Mouse (Mus musculus): ENCODE data around the gene Ptprf. TPM values are rescaled to one million over a fixed set of nuclear protein-coding genes. Genes with fewer than 3 reads are reported as not detected.

Gene Ptprf
- polyA plus RNA-seq, 1 experiment, result 7.4 TPM

DNA sequence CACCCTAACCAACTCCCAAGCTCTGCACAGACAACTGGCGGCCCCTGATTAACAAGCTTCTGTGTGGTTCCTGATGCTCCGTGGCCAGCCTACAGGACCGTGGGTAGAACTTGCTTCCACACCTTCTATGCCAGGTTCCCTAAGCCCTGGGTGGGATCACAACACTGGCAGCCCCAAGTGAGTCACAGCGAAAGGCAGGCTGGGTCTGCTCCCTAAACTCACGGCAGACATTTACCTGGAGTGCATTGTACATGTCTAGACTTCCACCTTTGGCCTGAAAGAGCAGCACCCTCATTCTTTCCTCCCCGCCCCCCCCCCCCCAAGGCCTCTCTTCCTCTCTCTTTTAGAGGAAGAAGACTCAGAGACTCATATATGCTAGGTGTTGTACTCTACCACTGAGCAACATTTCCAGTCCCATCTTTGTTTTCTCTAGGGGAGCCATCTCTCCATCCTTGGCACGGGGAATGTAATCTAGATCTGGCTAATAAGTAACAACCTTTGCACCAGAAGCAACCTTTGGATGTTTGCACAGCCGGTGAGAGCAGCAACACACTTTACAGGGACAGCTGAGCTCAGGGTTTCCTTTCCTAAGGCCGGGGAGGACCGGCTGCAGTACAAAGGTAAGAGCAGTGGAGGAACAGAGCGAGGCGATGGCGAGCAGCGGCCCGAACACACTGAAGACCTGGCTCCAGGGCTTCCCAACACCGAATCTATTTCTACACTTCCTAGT lies 51.1 kb downstream of the Ptprf start:
- no peak overlapping the region for H3K4me3 ChIP-seq (replicated peaks; ENCODE audit: control insufficient read depth, low read depth, low read length)
- 76% methylated on average over 16 of the region's 16 CpGs for WGBS
- H3K27ac ChIP-seq (ENCODE audit: control insufficient read depth, insufficient read depth, low read depth, low read length, poor library complexity), result no peak overlapping the region
- TF ChIP-seq CTCF (IDR thresholded peaks at IDR 0.05; ENCODE audit: control insufficient read depth, insufficient read depth, low read length) (no peak), POLR2A (IDR thresholded peaks at IDR 0.05; ENCODE audit: borderline replicate concordance, control insufficient read depth, low read depth, low read length) (no peak)
- H3K4me1 ChIP-seq (ENCODE audit: control insufficient read depth, insufficient read depth, low read length), result no peaks in the 10 kb centered on the region

DNA sequence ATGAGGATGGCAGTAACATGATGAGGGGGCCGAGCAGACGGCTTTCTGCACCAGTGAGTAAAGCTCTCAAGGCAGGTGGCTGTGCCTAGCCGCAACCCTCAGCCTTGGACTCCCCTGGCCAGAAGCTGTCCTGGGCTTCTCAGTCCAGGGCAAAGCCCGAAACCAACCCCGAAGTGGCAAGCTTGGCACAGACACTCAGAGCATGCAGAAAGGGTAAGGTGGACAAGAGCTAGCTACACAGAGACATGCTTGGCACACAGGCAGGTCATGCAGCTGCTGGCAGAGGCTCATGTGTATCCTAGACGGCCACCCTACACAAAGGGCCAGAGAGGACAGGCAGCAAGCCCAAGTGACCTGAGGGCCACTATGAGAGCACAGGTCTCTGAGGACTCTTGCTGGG lies 52.5 kb downstream of the Ptprf start:
- Histone ChIP-seq H3K4me1 (ENCODE audit: control insufficient read depth, insufficient read depth, low read length) (no peaks in the 10 kb centered on the region), H3K27ac (ENCODE audit: control insufficient read depth, insufficient read depth, low read depth, low read length, poor library complexity) (no peak overlapping the region), H3K4me3 (replicated peaks; ENCODE audit: control insufficient read depth, low read depth, low read length) (no peak overlapping the region)
- no peak for TF ChIP-seq POLR2A (IDR thresholded peaks at IDR 0.05; ENCODE audit: borderline replicate concordance, control insufficient read depth, low read depth, low read length)
- TF ChIP-seq CTCF (IDR thresholded peaks at IDR 0.05; ENCODE audit: control insufficient read depth, insufficient read depth, low read length), result no peak
- WGBS, result 78% methylated on average over 6 of the region's 6 CpGs

DNA sequence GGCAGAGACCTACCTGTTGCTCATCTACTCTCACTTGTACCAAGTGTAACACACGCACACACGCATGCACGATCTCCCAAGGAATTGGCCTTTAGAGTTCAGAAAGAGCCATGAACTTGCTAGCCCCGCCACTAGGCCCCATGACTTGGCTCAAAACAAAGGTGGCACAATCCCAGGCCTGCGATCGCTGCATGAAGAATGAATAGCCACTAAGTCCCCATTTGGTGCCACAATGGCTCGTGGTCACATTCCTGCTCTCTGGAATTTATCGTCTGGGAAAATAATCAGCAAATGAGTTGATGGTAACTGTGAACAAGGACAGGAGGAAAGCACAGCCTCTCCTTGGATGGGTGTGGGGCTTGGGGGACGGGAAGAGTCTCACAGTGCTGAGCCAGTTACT lies 54.3 kb downstream of the Ptprf start:
- no peaks in the 10 kb centered on the region for H3K4me1 ChIP-seq (ENCODE audit: control insufficient read depth, insufficient read depth, low read length)
- no peak overlapping the region for H3K27ac ChIP-seq (ENCODE audit: control insufficient read depth, insufficient read depth, low read depth, low read length, poor library complexity)
- 79% methylated on average over 9 of the region's 9 CpGs for WGBS
- H3K4me3 ChIP-seq (replicated peaks; ENCODE audit: control insufficient read depth, low read depth, low read length), result no peak overlapping the region
- TF ChIP-seq POLR2A (IDR thresholded peaks at IDR 0.05; ENCODE audit: borderline replicate concordance, control insufficient read depth, low read depth, low read length), result no peak
- TF ChIP-seq CTCF (IDR thresholded peaks at IDR 0.05; ENCODE audit: control insufficient read depth, insufficient read depth, low read length), result no peak

DNA sequence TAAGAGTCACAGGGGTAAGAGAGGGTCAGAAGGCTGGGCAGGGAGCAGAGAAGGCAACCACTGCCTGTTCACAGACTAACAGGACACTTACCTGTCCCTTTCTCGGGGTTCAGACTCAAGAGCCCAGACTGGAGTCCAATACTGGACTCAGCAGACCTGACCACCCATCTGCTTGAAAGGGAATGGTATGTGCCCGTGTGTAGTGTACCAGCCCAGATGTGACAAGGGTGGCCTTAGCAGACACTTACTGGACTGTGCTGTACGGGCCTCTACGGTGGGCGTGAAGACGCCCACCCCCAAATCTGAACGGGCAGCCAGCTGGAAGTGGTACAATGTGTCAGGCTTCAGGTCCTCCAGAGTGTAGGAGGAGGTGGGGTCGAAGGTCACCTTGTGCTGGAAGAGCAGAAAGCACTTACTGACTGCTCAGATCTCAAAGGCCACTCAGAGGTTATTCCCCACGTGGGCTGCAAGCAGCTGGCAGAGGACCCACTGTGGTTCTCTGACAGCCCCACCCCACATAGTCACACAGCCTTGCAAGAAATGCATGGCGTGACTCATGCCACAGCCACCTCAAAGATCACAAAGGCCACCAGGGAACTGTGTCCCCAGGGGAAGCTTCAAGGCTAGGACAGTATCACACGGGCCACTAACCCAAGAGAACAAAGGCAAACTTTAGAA lies 56.4 kb downstream of the Ptprf start:
- Histone ChIP-seq H3K4me3 (replicated peaks; ENCODE audit: control insufficient read depth, low read depth, low read length) (no peak overlapping the region), H3K27ac (ENCODE audit: control insufficient read depth, insufficient read depth, low read depth, low read length, poor library complexity) (no peak overlapping the region), H3K4me1 (ENCODE audit: control insufficient read depth, insufficient read depth, low read length) (no peaks in the 10 kb centered on the region)
- no peak for TF ChIP-seq POLR2A (IDR thresholded peaks at IDR 0.05; ENCODE audit: borderline replicate concordance, control insufficient read depth, low read depth, low read length)
- TF ChIP-seq CTCF (IDR thresholded peaks at IDR 0.05; ENCODE audit: control insufficient read depth, insufficient read depth, low read length), result no peak
- 74% methylated on average over 11 of the region's 11 CpGs for WGBS

DNA sequence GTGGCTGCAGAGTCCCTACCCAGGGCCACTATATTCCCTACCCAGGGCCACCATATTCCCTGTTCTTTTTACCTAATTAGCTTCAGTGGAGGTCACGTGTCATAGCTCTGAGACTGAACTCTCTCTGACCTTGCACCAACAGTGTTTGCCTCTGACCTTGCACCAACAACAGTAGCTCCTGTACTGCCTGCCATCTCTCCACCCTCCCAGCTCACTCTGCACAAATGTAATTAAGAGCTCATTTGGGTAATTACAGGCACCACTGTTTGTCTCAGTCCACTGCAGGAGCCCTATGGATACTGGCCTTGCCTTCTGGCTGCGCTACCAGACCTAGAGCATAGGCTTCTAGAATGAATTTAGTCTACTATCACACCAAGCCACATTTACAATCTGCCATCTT lies 57.3 kb downstream of the Ptprf start:
- no peak for TF ChIP-seq CTCF (IDR thresholded peaks at IDR 0.05; ENCODE audit: control insufficient read depth, insufficient read depth, low read length)
- no peak for TF ChIP-seq POLR2A (IDR thresholded peaks at IDR 0.05; ENCODE audit: borderline replicate concordance, control insufficient read depth, low read depth, low read length)

DNA sequence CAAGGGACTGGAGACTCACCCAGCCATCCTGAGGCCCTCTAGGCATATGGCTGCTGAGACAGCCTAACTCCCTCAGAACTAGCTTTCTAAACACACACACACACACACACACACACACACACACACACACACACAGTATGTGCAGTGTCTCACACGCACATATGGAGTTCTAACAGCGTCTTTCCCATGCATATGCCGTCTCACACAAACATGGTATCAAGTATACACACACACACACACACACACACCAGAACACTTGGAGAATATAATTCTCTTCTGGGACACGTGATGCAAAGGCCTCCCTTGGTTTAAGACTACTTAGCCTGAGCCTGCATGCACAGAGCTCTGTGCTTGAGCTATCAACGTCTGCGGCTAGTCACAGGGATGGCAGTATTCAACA lies 59.3 kb downstream of the Ptprf start:
- no peak for TF ChIP-seq POLR2A (IDR thresholded peaks at IDR 0.05; ENCODE audit: borderline replicate concordance, control insufficient read depth, low read depth, low read length)
- no peak for TF ChIP-seq CTCF (IDR thresholded peaks at IDR 0.05; ENCODE audit: control insufficient read depth, insufficient read depth, low read length)
- H3K4me3 ChIP-seq (replicated peaks; ENCODE audit: control insufficient read depth, low read depth, low read length), result no peak overlapping the region
- no peaks in the 10 kb centered on the region for H3K4me1 ChIP-seq (ENCODE audit: control insufficient read depth, insufficient read depth, low read length)
- no peak overlapping the region for H3K27ac ChIP-seq (ENCODE audit: control insufficient read depth, insufficient read depth, low read depth, low read length, poor library complexity)
- WGBS, result 78% methylated on average over 6 of the region's 6 CpGs

More for the DNA sequence above, 57.3 kb downstream of the Ptprf start:
- H3K27ac ChIP-seq (ENCODE audit: control insufficient read depth, insufficient read depth, low read depth, low read length, poor library complexity), result no peak overlapping the region
- 79% methylated on average over 2 of the region's 2 CpGs for WGBS
- H3K4me1 ChIP-seq (ENCODE audit: control insufficient read depth, insufficient read depth, low read length), result no peaks in the 10 kb centered on the region
- H3K4me3 ChIP-seq (replicated peaks; ENCODE audit: control insufficient read depth, low read depth, low read length), result no peak overlapping the region

DNA sequence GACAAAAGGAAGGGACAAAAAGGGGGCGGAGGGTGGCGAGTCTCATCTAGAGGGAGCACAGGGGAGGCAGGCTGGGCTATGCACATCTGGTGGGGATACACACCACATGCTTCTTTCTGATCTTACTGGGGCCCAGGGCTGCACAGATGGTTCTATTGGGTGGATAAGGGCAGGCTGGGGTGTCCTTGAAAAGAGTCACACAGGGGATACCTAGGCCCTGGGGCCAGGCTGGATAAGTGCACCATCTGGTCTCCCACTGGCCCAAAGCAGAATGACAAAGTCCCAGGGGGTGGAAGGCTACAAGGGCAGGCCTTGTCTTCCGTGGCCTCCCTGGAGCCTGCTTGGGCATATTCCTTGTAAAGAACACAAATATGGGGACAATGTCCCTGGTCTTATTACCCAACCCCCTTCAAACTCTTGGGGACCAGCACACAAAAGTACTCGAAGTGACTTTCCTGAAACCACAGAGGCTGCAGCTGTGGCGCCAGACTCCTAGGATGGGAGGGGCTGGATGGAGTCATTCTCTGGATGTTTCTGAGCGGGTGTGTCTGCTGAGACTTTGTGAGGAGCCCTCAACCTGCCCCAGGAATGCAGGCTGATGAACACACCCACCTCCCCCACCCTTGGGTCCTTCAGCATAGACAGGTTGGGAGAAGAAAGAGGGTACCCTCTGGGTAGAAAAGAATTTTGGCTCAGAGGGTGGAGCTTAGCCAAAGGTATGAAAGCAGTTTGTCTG lies 62.0 kb downstream of the Ptprf start:
- Histone ChIP-seq H3K4me3 (replicated peaks; ENCODE audit: control insufficient read depth, low read depth, low read length) (no peak overlapping the region), H3K4me1 (ENCODE audit: control insufficient read depth, insufficient read depth, low read length) (no peaks in the 10 kb centered on the region), H3K27ac (ENCODE audit: control insufficient read depth, insufficient read depth, low read depth, low read length, poor library complexity) (no peak overlapping the region)
- TF ChIP-seq CTCF (IDR thresholded peaks at IDR 0.05; ENCODE audit: control insufficient read depth, insufficient read depth, low read length), result no peak
- no peak for TF ChIP-seq POLR2A (IDR thresholded peaks at IDR 0.05; ENCODE audit: borderline replicate concordance, control insufficient read depth, low read depth, low read length)
- 59% methylated on average over 6 of the region's 6 CpGs for WGBS

DNA sequence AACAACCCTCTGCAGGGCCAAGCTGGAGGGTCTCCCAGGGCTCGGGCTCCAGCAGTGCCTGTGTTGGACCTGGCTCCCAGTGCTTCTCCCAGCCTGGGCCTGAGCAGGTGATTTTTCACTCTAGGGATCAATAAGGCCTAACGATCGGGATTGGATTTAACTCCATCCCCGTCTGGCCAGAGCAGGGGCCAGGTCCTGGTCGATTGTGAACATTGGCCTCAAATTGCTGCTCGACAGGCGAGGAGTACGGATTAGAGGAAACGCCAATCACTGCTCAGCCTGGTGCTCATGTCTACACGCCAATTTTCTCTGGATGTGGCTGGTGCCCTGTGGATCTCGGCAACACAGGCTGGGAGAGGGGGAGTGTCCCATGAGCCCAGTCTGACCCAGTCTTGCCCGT lies 63.8 kb downstream of the Ptprf start:
- TF ChIP-seq CTCF (IDR thresholded peaks at IDR 0.05; ENCODE audit: control insufficient read depth, insufficient read depth, low read length) (no peak), POLR2A (IDR thresholded peaks at IDR 0.05; ENCODE audit: borderline replicate concordance, control insufficient read depth, low read depth, low read length) (no peak)
- no peak overlapping the region for H3K4me3 ChIP-seq (replicated peaks; ENCODE audit: control insufficient read depth, low read depth, low read length)
- no peak overlapping the region for H3K27ac ChIP-seq (ENCODE audit: control insufficient read depth, insufficient read depth, low read depth, low read length, poor library complexity)
- WGBS, result 80% methylated on average over 12 of the region's 12 CpGs
- H3K4me1 ChIP-seq (ENCODE audit: control insufficient read depth, insufficient read depth, low read length), result no peaks in the 10 kb centered on the region

Measured in bone marrow, adult 2 months (tissue).